Mouse (Mus musculus) neural tube, embryonic 15.5 days (tissue): ENCODE results near the gene Mrs2. TPM values are rescaled to one million over a fixed set of nuclear protein-coding genes. Genes with fewer than 3 reads are reported as not detected.

ENCODE experiments used
- ATAC-seq: fragments of 200-750 bp; cut with Nextera tagmentation; 2 replicates; pipeline ENCODE4 v1.8.0; 2017; ENCODE audit warnings: mild to moderate bottlenecking, moderate TSS enrichment, moderate library complexity; ENCODE audit not compliant: low FRiP score
- H3K27ac ChIP-seq: fragments of 300-500 bp; sonication (generic); replicated peaks from 2 replicates; pipeline ENCODE4 v1.5.1; 2015; ENCODE audit warnings: mild to moderate bottlenecking, inconsistent platforms
- H3K27me3 ChIP-seq: fragments of 300-500 bp; sonication (generic); replicated peaks from 2 replicates; pipeline ENCODE4 v1.6.1; 2015; ENCODE audit warnings: inconsistent platforms
- H3K36me3 ChIP-seq: fragments of 300-500 bp; sonication (generic); 2 replicates; pipeline ENCODE4 v1.6.1; 2015; ENCODE audit warnings: inconsistent platforms
- H3K4me1 ChIP-seq: fragments of 300-500 bp; sonication (generic); 2 replicates; pipeline ENCODE4 v1.6.1; 2015; ENCODE audit warnings: inconsistent platforms
- H3K4me2 ChIP-seq: fragments of 300-500 bp; sonication (generic); 2 replicates; pipeline ENCODE4 v1.6.1; 2015; ENCODE audit warnings: inconsistent platforms, mild to moderate bottlenecking, moderate library complexity
- H3K4me3 ChIP-seq: fragments of 300-500 bp; sonication (generic); replicated peaks from 2 replicates; pipeline ENCODE4 v1.5.1; 2015; ENCODE audit warnings: mild to moderate bottlenecking, inconsistent platforms
- H3K9ac ChIP-seq: fragments of 300-500 bp; sonication (generic); replicated peaks from 2 replicates; pipeline ENCODE4 v1.6.1; 2015; ENCODE audit warnings: mild to moderate bottlenecking, inconsistent platforms
- H3K9me3 ChIP-seq: fragments of 300-500 bp; sonication (generic); replicated peaks from 2 replicates; pipeline ENCODE4 v1.6.1; 2016; ENCODE audit warnings: inconsistent platforms
- WGBS: fragments of 180-500 bp; shearing (Covaris S2); methylation state at CpG from one replicate; pipeline ENCODE4 v1.1.7; 2015; ENCODE audit warnings: mixed read lengths; 5-methylcytosine and 5-hydroxymethylcytosine counted together
- polyA plus RNA-seq: library from polyadenylated mRNA; unstranded; fragments of >200 nt; fragmentation: Nextera tagmentation; extraction: Ambion mirVana; gene quantifications from 2 replicates; pipeline ENCODE4 v1.2.1, GENCODE M21; 2015

Mrs2 gene
- 14.9 and 15.8 TPM in 2 replicates for polyA plus RNA-seq

- WGBS: under 1% methylated on average over 84 of the region's 84 CpGs
- Histone ChIP-seq H3K4me1 (peaks cover 26% of the 10 kb centered on the region), H3K27me3 (no peaks in the 10 kb centered on the region), H3K4me3 (peak within 1 kb of the TSS; percentile 91), H3K9ac (peak within 1 kb of the TSS; percentile 92), H3K4me2 (peak within 1 kb of the TSS; percentile 74), H3K9me3 (no peaks in the 10 kb centered on the region), H3K36me3 (0 out of 2 replicates have a peak, but pooled peaks cover 3% of the 10 kb centered on the region), H3K27ac (peak within 1 kb of the TSS; percentile 81)
- ATAC-seq: peak; percentile 96
Measured at GRCm38 (mm10) chr13:25019793-25020539, at the start of gene Mrs2. Gene Mrs2, minus strand, starts transcription at chr13:25020379.

DNA sequence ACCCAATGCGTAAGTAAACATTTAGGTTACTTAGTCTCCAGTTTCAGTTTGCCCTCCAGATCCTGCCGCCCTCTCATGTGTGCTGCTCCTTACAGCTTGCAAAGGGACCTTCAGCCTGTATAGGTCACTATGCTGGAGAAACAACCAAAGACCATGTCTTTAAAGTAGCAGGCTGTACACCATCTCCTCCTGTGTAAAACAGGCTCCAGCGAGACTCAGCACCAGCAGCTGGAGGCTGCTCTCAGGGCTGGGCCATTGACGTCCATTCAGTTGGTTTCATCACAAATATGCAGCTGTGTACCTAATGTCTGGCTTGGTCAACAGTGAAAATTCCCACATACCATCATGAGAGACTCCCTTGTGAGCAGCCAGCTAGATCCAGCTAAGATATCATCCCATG is 49.6 kb upstream of the Mrs2 start:
- Histone ChIP-seq H3K4me2 (no peak overlapping the region), H3K27ac (no peak overlapping the region), H3K9me3 (no peaks in the 10 kb centered on the region), H3K9ac (no peak overlapping the region), H3K36me3 (no peaks in the 10 kb centered on the region), H3K27me3 (no peaks in the 10 kb centered on the region), H3K4me1 (no peaks in the 10 kb centered on the region), H3K4me3 (no peak overlapping the region)
- no peak for ATAC-seq
- WGBS: 87% methylated on average over 4 of the region's 4 CpGs

DNA sequence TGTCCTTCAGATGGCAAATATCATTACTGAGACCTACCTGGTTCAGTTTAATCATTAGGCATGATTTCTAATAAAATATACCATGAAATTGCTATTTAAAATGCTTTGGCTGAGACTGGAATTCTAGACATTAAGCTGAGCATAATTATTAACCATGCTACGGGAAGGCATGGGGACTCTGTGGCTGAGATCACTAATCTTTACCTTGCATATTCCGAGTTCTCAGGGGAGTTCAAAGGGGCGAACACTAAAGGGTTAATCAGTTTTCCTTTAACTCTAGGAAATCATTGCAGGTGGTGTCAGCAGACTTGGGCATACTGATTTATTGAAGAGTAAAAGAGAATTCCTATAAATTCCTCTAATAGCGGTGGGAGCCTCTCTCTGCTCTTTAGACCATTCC is 47.0 kb upstream of the Mrs2 start:
- 85% methylated on average over 4 of the region's 4 CpGs for WGBS
- no peak for ATAC-seq
- no peaks in the 10 kb centered on the region for H3K27me3 ChIP-seq
- H3K27ac ChIP-seq: no peak overlapping the region
- no peaks in the 10 kb centered on the region for H3K4me1 ChIP-seq
- no peaks in the 10 kb centered on the region for H3K9me3 ChIP-seq
- H3K4me2 ChIP-seq: no peak overlapping the region
- H3K4me3 ChIP-seq: no peak overlapping the region
- no peak overlapping the region for H3K9ac ChIP-seq
- no peaks in the 10 kb centered on the region for H3K36me3 ChIP-seq

- no peak overlapping the region for H3K4me2 ChIP-seq
Measured at GRCm38 (mm10) chr13:25066659-25067058, 46.5 kb upstream of the Mrs2 start.

GRCm38 (mm10) chr13:25055873-25056667 is 35.9 kb upstream of the Mrs2 start, which contains the start of gene Dcdc2a:
Gene Dcdc2a, plus strand, starts transcription at chr13:25056004.
- H3K9ac ChIP-seq: peak within 1 kb of the TSS; percentile 48
- WGBS: 2% methylated on average over 63 of the region's 63 CpGs
- no peak within 1 kb of the TSS for H3K27ac ChIP-seq

More at GRCm38 (mm10) chr13:25066659-25067058, 46.5 kb upstream of the Mrs2 start:
- H3K9me3 ChIP-seq: no peaks in the 10 kb centered on the region
- H3K4me1 ChIP-seq: no peaks in the 10 kb centered on the region
- H3K36me3 ChIP-seq: no peaks in the 10 kb centered on the region
- ATAC-seq: no peak
- no peak overlapping the region for H3K9ac ChIP-seq
- H3K27ac ChIP-seq: no peak overlapping the region
- 95% methylated on average over 2 of the region's 2 CpGs for whole genome bisulfite sequencing
- H3K4me3 ChIP-seq: no peak overlapping the region
- H3K27me3 ChIP-seq: no peaks in the 10 kb centered on the region

DNA sequence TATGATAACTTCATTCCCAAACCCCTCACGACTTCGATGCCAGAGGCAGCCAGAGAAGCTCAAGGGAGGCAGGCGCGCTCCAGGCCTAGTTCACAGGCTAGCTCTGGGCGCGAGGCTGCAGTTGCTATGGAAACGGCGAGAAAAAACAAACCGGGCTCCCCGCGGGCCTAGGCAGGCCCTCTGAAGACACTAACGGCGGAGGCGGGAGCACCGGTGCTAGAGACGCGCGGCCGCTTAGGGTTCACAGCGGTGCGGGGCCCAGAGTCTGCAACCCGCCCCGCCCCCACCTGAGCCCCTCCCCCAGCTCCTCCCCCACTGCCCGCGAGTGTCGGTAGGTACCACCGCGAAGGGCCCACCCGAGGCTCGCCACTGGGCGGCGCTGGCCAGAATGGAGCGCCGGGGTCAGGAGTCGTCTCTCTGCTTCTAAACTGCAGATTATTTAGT is 35.0 kb upstream of the Mrs2 start:
- peak overlapping the region; percentile 98 for H3K4me2 ChIP-seq
- ATAC-seq: peak; percentile 93
- H3K4me3 ChIP-seq: peak overlapping the region; percentile 57
- no peaks in the 10 kb centered on the region for H3K9me3 ChIP-seq
- H3K9ac ChIP-seq: peak overlapping the region; percentile 48
- under 1% methylated on average over 35 of the region's 35 CpGs for WGBS
- H3K27me3 ChIP-seq: peaks cover 15% of the 10 kb centered on the region
- H3K27ac ChIP-seq: no peak overlapping the region
- no peaks in the 10 kb centered on the region for H3K36me3 ChIP-seq
- H3K4me1 ChIP-seq: peaks cover 17% of the 10 kb centered on the region

More at GRCm38 (mm10) chr13:25055873-25056667, 35.9 kb upstream of the Mrs2 start, which contains the start of gene Dcdc2a:
- H3K4me1 ChIP-seq: peaks cover 17% of the 10 kb centered on the region
- peaks cover 15% of the 10 kb centered on the region for H3K27me3 ChIP-seq
- peak; percentile 79 for ATAC-seq
- peak within 1 kb of the TSS; percentile 57 for H3K4me3 ChIP-seq
- H3K4me2 ChIP-seq: peak within 1 kb of the TSS; percentile 98
- no peaks in the 10 kb centered on the region for H3K9me3 ChIP-seq
- H3K36me3 ChIP-seq: no peaks in the 10 kb centered on the region

- Histone ChIP-seq H3K9me3 (no peaks in the 10 kb centered on the region), H3K4me3 (no peak overlapping the region), H3K9ac (no peak overlapping the region), H3K4me1 (peaks cover 17% of the 10 kb centered on the region), H3K36me3 (no peaks in the 10 kb centered on the region), H3K4me2 (no peak overlapping the region), H3K27me3 (peaks cover 15% of the 10 kb centered on the region), H3K27ac (no peak overlapping the region)
- ATAC-seq: no peak
- WGBS: 92% methylated on average over 5 of the region's 5 CpGs
Measured at GRCm38 (mm10) chr13:25052671-25053070, 32.5 kb upstream of the Mrs2 start.

DNA sequence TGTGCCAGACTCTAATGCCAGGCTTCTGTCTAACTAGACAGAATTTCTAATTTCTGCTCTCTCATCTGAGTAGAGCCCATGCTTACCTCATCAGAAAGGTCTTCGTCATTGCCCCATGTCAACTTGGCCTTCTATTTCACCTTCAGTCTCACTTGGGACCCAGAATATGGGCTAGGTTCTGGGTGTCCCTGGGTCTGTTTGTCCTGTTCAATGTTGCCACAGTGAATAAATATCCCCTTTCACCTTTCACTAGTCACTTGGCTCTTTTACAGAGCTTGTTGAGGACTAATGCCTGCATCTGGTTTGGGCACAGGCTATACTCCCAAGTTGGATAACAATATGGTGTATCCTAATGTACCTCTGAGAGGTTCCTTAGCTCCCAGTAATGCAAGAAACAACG is 19.3 kb upstream of the Mrs2 start:
- WGBS: 79% methylated on average over 2 of the region's 2 CpGs
- no peaks in the 10 kb centered on the region for H3K36me3 ChIP-seq

DNA sequence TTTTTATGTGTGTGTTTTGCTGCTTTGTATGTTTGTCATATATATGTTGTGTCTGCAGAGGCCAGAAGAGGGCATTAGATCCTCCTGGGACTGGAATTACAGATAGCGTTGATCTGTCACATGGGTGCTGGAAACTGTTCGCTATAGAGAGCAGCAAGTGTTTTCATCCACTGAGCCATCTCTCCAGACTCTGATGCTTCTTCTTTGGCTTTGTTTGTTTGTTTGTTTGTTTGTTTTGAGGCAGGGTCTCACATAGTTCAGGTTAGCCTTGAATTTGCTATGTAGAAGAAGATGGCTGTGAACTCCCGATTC is 6.9 kb upstream of the Mrs2 start:
- Histone ChIP-seq H3K36me3 (no peaks in the 10 kb centered on the region), H3K27ac (no peak overlapping the region), H3K4me3 (no peak overlapping the region), H3K4me1 (no peaks in the 10 kb centered on the region), H3K9ac (no peak overlapping the region), H3K27me3 (no peaks in the 10 kb centered on the region), H3K9me3 (no peaks in the 10 kb centered on the region), H3K4me2 (no peak overlapping the region)
- 68% methylated on average over 3 of the region's 3 CpGs for WGBS
- no peak for ATAC-seq

More for the DNA sequence above, 19.3 kb upstream of the Mrs2 start:
- Histone ChIP-seq H3K4me3 (no peak overlapping the region), H3K27me3 (no peaks in the 10 kb centered on the region), H3K4me1 (no peaks in the 10 kb centered on the region), H3K9ac (no peak overlapping the region), H3K9me3 (no peaks in the 10 kb centered on the region), H3K4me2 (no peak overlapping the region), H3K27ac (no peak overlapping the region)
- ATAC-seq: no peak

DNA sequence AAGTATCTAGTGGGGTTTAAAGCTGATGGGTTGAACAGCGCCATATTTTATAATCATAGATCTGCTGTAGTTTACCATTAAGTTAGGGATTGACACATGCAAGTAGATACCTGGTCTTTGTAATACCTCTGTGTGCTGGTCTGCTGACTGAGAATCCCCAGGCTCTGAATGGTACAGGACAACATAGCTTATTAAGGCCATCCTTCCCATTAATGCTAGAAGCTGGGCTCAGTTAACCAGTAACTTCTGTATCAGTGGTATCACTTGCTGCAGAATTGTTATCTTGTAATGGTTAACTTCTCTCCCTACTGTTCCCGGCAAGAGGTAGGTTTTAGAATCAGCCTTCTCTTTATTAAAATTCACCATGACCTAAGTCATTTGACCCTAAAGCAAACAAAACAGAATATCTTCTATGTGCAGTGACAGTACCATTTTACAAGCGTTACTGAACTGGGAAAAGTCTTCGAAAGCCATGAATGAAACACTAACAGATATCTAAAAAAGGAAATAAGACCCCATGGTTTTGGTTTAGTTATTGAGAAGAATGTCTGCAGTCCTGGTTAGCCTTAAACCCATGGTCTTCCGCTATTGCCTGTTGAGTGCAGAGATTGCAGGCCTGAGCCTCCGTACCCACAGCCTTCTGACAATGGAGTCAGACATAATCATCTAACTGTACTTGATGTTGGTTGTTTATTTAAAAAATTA is 6.4 kb upstream of the Mrs2 start:
- Histone ChIP-seq H3K36me3 (no peaks in the 10 kb centered on the region), H3K4me3 (no peak overlapping the region), H3K4me2 (no peak overlapping the region), H3K9ac (no peak overlapping the region), H3K27ac (no peak overlapping the region), H3K4me1 (no peaks in the 10 kb centered on the region), H3K27me3 (no peaks in the 10 kb centered on the region), H3K9me3 (no peaks in the 10 kb centered on the region)
- WGBS: 76% methylated on average over 6 of the region's 6 CpGs
- ATAC-seq: no peak

GRCm38 (mm10) chr13:25024655-25025054 is 4.5 kb upstream of the Mrs2 start:
- H3K9me3 ChIP-seq: no peaks in the 10 kb centered on the region
- no peak for ATAC-seq
- 34% methylated on average over 2 of the region's 2 CpGs for WGBS

More at GRCm38 (mm10) chr13:25024655-25025054, 4.5 kb upstream of the Mrs2 start:
- Histone ChIP-seq H3K4me3 (no peak overlapping the region), H3K27me3 (no peaks in the 10 kb centered on the region), H3K27ac (no peak overlapping the region), H3K4me2 (no peak overlapping the region), H3K36me3 (no peaks in the 10 kb centered on the region), H3K9ac (no peak overlapping the region), H3K4me1 (peaks cover 6% of the 10 kb centered on the region; the same call in 1 of the 2 replicates)
